Mouse (Mus musculus): ENCODE measurements at regions not wholly inside any gene's neighbourhood (a gene's known extent, or its start where the extent isn't known, plus 50 kb on each side); places are given as distances from the start of the nearest gene placed in this dataset.

DNA sequence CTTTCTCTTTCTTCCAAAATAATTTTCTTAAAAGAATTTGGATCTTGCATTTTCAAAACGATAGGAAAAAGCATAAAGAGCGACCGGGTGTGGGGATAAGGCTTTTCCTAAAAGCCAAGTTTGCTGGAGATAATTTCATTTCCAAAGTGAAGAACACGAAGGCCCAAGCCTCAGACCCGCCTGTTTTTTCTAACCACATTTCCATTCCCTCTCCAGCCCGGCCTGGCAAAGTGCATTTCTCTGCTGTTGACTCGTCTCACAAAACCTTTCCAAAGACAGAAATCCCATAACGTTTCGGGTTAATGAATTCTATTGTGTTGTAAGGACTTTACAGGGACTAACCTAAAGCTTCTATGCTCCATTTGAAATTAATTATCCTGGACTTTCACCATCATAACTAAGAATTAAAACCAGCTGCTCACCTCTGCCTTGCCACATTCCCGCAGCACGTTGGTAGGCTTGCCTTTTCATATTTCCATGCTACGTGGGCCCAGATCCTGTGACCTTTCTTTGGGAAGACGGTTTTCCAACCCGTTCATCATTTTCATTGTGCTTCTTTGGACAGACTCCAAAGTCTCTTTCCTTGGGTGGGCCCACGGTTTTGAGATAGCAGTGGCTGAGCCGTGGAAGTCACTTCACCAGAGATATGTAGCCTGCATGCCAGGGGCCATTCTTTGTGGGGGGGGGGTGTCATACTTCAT is 430.5 kb upstream of the Prickle1 start:
- TF ChIP-seq CTCF (IDR thresholded peaks at IDR 0.05; ENCODE audit: borderline replicate concordance, control insufficient read depth, extremely low read depth, insufficient read depth, low read length, poor library complexity) (no peak), POLR2A (IDR thresholded peaks at IDR 0.05; ENCODE audit: control insufficient read depth, extremely low read depth, insufficient read depth, low read length, poor library complexity) (no peak)
